Mouse (Mus musculus) mouse embryonic stem cell (cell line): ENCODE measurements around the gene Meis1.

Source experiments
- in situ Hi-C, 2 experiments: fragments of 300-500 bp; cut with MboI; formaldehyde crosslinking; loops; 1 replicate in 1 of 2; 3 replicates in 1 of 2; pipeline ENCODE4 v1.14.3; 2019 to 2020; ENCODE audit warnings: low sequenced_read_pairs in 2 of 2, low pct_unique_long_range_greater_than_20kb in 1 of 2, mixed read lengths in 1 of 2; ENCODE audit not compliant: unreplicated experiment in 1 of 2

Gene Meis1

GRCm38 (mm10) chr11:19005007-19005912, 13.5 kb downstream of the Meis1 start:
- in situ Hi-C loops, result no loop called here

- in situ Hi-C loops, result no loop called here
Observed at GRCm38 (mm10) chr11:19003066-19003465, 15.7 kb downstream of the Meis1 start.

- in situ Hi-C loops, result no loop called here
Observed at GRCm38 (mm10) chr11:18996767-18997166, 22.0 kb downstream of the Meis1 start.

- in situ Hi-C loops, result no loop called here
Observed at GRCm38 (mm10) chr11:18996289-18996688, 22.5 kb downstream of the Meis1 start.

- in situ Hi-C loops, result no loop called here
Observed at GRCm38 (mm10) chr11:18992796-18993195, 26.0 kb downstream of the Meis1 start.

DNA sequence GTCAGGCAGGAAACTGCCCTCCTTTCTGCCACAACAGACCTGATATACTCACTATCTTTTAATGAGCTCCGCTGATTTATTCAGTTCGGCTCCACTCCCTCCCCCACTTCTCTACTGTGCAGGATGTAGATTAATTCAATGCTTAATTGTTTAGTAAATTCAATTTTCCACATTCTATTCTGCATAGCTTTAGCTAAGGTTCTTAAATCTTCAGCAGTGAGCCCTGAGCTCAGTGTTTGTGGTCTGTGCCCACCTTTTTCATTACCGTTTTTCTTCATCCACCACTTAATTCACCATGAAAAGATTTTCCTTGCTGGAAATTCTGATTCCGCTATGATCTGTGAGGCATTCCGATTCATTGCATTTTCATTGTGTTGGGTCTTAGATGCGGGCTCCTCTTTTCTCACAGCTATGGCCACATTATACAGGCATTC, 28.5 kb downstream of the Meis1 start:
- in situ Hi-C loops, result no loop called here

GRCm38 (mm10) chr11:18989669-18990243, 29.0 kb downstream of the Meis1 start:
- in situ Hi-C loops, result no loop called here

DNA sequence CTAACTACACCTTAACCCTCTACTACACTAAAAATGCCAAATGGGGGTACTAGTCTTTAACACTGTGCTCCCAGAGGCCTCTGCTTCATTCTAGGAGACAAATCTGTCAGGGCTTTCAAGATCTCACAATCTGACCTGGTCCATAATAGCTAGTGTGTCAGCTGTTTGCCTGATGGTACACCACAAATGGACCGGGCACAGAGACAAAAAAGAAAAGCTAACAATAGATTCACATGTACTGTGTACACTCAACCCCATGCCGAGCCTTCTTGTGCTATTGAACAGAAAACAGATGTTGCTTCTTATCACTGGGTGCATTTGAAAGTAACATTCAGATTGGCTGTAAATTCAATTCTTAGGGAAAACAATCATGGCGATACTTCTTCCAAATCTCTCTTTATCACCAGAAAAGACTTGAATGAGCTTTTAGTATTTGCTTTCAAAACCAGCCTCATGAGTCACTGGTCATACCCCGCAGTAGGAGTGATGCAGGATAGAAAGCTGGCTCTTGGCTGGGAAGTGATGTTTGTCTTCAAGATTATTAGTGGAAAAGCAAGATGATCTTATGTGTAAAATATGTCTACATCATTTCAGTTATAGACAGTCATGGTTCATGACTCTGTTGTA, 30.0 kb downstream of the Meis1 start:
- in situ Hi-C loops, result no loop called here

- in situ Hi-C loops, result no loop called here
Observed at GRCm38 (mm10) chr11:18983813-18984212, 35.0 kb downstream of the Meis1 start.

- in situ Hi-C loops, result no loop called here
Observed at GRCm38 (mm10) chr11:18983294-18983693, 35.5 kb downstream of the Meis1 start.

DNA sequence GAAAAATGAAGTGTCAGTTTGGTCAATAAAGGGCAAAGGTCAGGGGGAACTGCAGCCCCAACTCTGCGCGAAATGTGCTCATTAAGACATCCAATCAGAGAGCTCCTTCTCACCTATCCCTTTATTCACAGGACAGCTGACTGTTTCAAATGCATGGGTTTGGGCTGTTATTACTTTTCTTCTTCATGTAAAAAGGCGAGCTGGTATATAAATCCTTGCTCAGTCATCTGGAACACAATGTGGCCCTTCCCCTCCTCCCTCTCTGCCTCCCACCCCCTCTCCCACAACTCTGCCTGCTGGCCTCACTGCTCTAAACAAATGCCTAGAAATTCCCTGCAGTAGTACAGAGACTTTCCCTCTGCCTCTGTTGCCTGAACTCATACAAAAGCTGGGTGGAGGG, 36.5 kb downstream of the Meis1 start:
- in situ Hi-C loops, result no loop called here

- in situ Hi-C loops, result no loop called here
Observed at GRCm38 (mm10) chr11:18981367-18981766, 37.4 kb downstream of the Meis1 start.

GRCm38 (mm10) chr11:18980615-18981014, 38.2 kb downstream of the Meis1 start:
- in situ Hi-C loops, result no loop called here

- in situ Hi-C loops, result no loop called here
Observed at GRCm38 (mm10) chr11:18975087-18975486, 43.7 kb downstream of the Meis1 start.

DNA sequence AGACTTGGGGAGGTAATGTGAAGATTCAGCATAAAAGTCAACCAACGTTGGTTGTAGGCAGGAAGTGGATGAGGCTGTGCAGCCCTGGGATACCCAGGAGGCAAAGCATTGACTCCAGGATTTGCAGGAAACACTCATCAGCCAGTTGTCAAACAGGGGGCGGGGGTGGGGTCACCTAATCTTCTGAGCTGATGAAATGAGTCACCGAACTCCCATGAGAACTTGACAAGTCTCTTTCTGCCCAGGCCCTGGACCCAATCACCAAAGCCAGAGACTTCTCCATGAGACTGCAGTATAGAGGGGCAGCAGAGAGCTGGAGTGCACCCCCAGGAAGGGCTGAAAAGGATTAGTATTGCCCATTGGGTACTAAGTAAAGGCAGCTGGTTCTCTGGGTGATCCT, 45.0 kb downstream of the Meis1 start:
- in situ Hi-C loops, result no loop called here

GRCm38 (mm10) chr11:18972968-18973367, 45.8 kb downstream of the Meis1 start:
- in situ Hi-C loops, result no loop called here

DNA sequence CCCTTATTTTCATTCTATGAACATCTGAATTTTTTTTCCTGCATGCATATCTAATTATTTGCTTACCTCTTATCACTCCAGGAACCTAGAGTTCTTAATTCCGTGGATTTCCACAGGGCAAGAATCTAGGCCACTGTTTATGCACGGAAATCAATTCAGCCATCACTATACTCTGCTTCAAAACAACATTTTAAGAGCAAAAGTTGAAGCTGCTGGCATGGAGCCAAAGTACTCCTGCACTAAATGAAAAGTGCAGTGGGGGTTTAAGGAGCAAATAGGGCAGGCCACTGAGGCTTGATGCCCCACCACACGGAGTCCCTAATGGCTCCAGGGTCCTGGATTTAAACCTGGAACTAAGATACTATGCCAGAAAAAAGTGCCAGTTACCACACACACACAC, 47.2 kb downstream of the Meis1 start:
- in situ Hi-C loops, result no loop called here

DNA sequence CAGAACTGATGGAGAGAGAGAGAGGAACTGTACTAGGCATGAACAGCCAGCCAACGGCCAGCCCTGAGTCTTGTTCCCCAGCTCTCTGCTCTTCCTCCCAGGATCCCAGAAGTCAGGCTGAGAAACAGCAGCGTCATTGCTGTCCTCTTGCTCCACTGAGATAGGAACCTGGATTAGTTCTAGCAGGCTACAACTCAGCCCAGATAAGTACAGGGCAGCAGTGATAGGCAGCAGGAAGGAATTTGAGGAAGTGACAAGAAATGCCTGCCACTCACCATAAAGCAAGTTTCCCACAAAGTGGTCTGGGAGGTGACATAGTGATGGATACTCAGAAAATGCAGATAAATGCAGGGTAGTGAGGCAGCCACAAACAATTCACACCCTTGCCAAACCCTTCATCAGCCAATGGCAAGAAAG, 48.9 kb downstream of the Meis1 start:
- in situ Hi-C loops, result no loop called here

- in situ Hi-C loops, result no loop called here
Observed at GRCm38 (mm10) chr11:18964418-18964817, 54.4 kb downstream of the Meis1 start.
